Comparison of ENCODE assay signal across 8 mouse cellular contexts in the genomic region with DNA sequence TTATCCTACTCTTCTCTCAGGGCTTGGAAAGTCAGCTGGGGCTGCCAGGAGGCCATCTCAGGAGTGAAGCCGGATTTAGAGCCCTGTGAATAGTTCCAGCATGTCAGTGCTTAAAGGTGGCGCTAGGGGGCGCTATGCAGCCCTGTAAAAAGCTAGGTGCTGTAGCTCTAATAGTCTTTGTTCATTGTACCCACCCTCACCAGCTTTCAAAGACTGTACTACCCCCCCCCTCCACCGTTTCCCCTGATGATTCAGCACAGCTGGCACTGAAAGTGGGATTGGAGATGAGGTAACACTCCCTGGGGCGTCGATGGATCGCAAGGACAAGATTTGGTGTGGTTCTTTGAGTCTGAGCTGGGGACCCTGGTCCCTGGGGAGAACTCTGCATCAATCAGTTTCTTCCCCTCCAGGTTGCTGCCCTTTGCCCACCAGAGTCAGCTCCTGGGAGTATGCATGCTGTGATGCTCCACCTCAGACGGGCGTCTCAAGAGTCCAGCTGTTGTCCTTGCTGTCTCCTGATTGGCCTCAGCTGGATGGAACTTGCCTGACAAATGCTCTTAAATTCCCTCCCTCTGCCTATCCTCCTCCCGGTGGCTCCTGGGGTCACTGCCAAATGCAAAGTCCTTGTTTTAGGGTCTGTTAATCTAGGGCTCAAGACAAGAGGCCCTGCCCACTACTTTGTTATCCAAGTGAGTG. TPM values are rescaled to one million over a fixed set of nuclear protein-coding genes. Genes with fewer than 3 reads are reported as not detected.
DNase-seq lines count a peak whose midpoint lies in the region; ATAC-seq and TF ChIP-seq lines count a peak whose summit lies in the region.

No protein-coding gene starts in this region.

- 0 out of 2 replicates have a peak, but pooled peaks cover 4% of the 10 kb centered on the region for H3K36me3 ChIP-seq in lung, embryonic 14.5 days (ENCODE audit: insufficient read depth)
- H3K36me3 ChIP-seq in neural tube, embryonic 14.5 days (ENCODE audit: control insufficient read depth, insufficient read depth, low read length) = no peaks in the 10 kb centered on the region

- no peaks in the 10 kb centered on the region for H3K9me3 ChIP-seq in lung, embryonic 14.5 days (ENCODE audit: low read depth, low read length)
- no peaks in the 10 kb centered on the region for H3K9me3 ChIP-seq in neural tube, embryonic 14.5 days (ENCODE audit: control insufficient read depth, low read length)

- no peak overlapping the region for H3K9ac ChIP-seq in lung, embryonic 14.5 days
- H3K9ac ChIP-seq in neural tube, embryonic 14.5 days (replicated peaks; ENCODE audit: low read depth, low read length) = no peak overlapping the region

- H3K27me3 ChIP-seq in lung, embryonic 14.5 days (ENCODE audit: insufficient read depth, low read length) = no peaks in the 10 kb centered on the region
- H3K27me3 ChIP-seq in neural tube, embryonic 14.5 days (ENCODE audit: control insufficient read depth, insufficient read depth, low read length) = no peaks in the 10 kb centered on the region

- DNase-seq in left cerebral cortex, postnatal 14 days (ENCODE audit: low spot score in 2 of 2) = peak; percentile 61 to 81
- no peak for DNase-seq in left cerebral cortex, postnatal 36 days (ENCODE audit: low spot score in 2 of 2)
- peak; percentile 72 for DNase-seq in Muller cell, postnatal 12 days (ENCODE audit: inconsistent ontology term)
- peak; percentile 85 for DNase-seq in lung, embryonic 14.5 days
- DNase-seq in spleen, postnatal 14 days (ENCODE audit: low spot score in 2 of 2) = no peak

- H3K4me3 ChIP-seq in cortical plate, adult 2 months (ENCODE audit: insufficient read depth, low read length) = no peak overlapping the region
- H3K4me3 ChIP-seq in lung, embryonic 14.5 days (ENCODE audit: low read depth, low read length) = no peak overlapping the region
- no peak overlapping the region for H3K4me3 ChIP-seq in neural tube, embryonic 14.5 days (ENCODE audit: low read depth, low read length)

- intact Hi-C loops in left cerebral cortex, postnatal 14 days (cut with DNase I) = loop anchor here (5.0 kb wide), 1 partner anchor 133 kb away; no protein-coding TSS in a partner anchor
- intact Hi-C loops in left cerebral cortex, postnatal 36 days (cut with DNase I) = no loop called here

- no peak for TF ChIP-seq POLR2A in cortical plate, adult 2 months (IDR thresholded peaks at IDR 0.05; ENCODE audit: extremely low read depth, insufficient read depth, low read length)

- TF ChIP-seq CTCF in cortical plate, adult 2 months (IDR thresholded peaks at IDR 0.05; ENCODE audit: extremely low read depth, insufficient read depth, low read length) = peak; percentile 79
- peak; percentile 80 for TF ChIP-seq CTCF in lung, embryonic 14.5 days (IDR thresholded peaks at IDR 0.05; ENCODE audit: low read depth)

- H3K4me1 ChIP-seq in cortical plate, adult 2 months (ENCODE audit: control insufficient read depth, insufficient read depth, low read length) = no peaks in the 10 kb centered on the region
- H3K4me1 ChIP-seq in lung, embryonic 14.5 days (ENCODE audit: insufficient read depth) = peaks cover 4% of the 10 kb centered on the region; the same call in 1 of the 2 replicates
- H3K4me1 ChIP-seq in neural tube, embryonic 14.5 days (ENCODE audit: control insufficient read depth, insufficient read depth, low read length) = peaks cover 11% of the 10 kb centered on the region

- peak; percentile 61 to 62; a peak in 3 of 4 replicates for ATAC-seq in hematopoietic stem cell, adult 5-6 weeks (replicated peaks in 1 of 2; ENCODE audit: insufficient read depth in 1 of 2, low FRiP score in 2 of 2, low TSS enrichment in 1 of 2, low read depth in 1 of 2, poor library complexity in 2 of 2, severe bottlenecking in 2 of 2)
- ATAC-seq in lung, embryonic 14.5 days (ENCODE audit: insufficient read depth) = peak; percentile 54; the same call in 1 of the 2 replicates
- ATAC-seq in neural tube, embryonic 14.5 days (ENCODE audit: low read depth) = peak; percentile 28; the same call in 1 of the 2 replicates

- no peak overlapping the region for H3K4me2 ChIP-seq in lung, embryonic 14.5 days
- no peak overlapping the region for H3K4me2 ChIP-seq in neural tube, embryonic 14.5 days (ENCODE audit: low read depth, low read length)

- no peak overlapping the region for H3K27ac ChIP-seq in cortical plate, adult 2 months (ENCODE audit: insufficient read depth, low read length)
- H3K27ac ChIP-seq in lung, embryonic 14.5 days (ENCODE audit: low read depth) = peak overlapping the region; percentile 64; the same call in 1 of the 2 replicates
- H3K27ac ChIP-seq in neural tube, embryonic 14.5 days (ENCODE audit: low read depth, low read length) = no peak overlapping the region

- WGBS in lung, embryonic 14.5 days = 21% methylated on average over 10 of the region's 10 CpGs
- WGBS in neural tube, embryonic 14.5 days = 14% methylated on average over 10 of the region's 10 CpGs

RNA-seq across cellular contexts. Expression of gene D630003M21Rik, which starts 33.9 kb away (rescaled TPM):
- total RNA-seq in left cerebral cortex, postnatal 14 days (2021) = 1 to 10 TPM; 3.8 to 4.8 TPM
- total RNA-seq in left cerebral cortex, postnatal 36 days (2021) = 1 to 10 TPM; 3.5 TPM
- 3.9 and 4.3 TPM in 2 replicates for polyA plus RNA-seq in cortical plate, adult 2 months (2012; rRNA removed)
- total RNA-seq in hematopoietic stem cell, adult 5-6 weeks (2017) = not detected in 2 replicates
- 6.4 and 9.1 TPM in 2 replicates for polyA plus RNA-seq in lung, embryonic 14.5 days (2014; fragmentation: Nextera tagmentation; extraction: Ambion mirVana)
- polyA plus RNA-seq in neural tube, embryonic 14.5 days (2014; fragmentation: Nextera tagmentation; extraction: Ambion mirVana) = 0.94 and 1.8 TPM in 2 replicates

RNA-seq across cellular contexts. Expression of gene Tgm2, which starts 48.9 kb away (rescaled TPM):
- total RNA-seq in left cerebral cortex, postnatal 14 days (2021) = 1 to 10 TPM; 7.1 to 8.3 TPM
- 10 to 100 TPM; 11.2 to 11.5 TPM for total RNA-seq in left cerebral cortex, postnatal 36 days (2021)
- polyA plus RNA-seq in cortical plate, adult 2 months (2012; rRNA removed) = 10.5 and 13.3 TPM in 2 replicates
- 17.9 and 19.4 TPM in 2 replicates for total RNA-seq in hematopoietic stem cell, adult 5-6 weeks (2017)
- 40.8 and 41.7 TPM in 2 replicates for polyA plus RNA-seq in lung, embryonic 14.5 days (2014; fragmentation: Nextera tagmentation; extraction: Ambion mirVana)
- polyA plus RNA-seq in neural tube, embryonic 14.5 days (2014; fragmentation: Nextera tagmentation; extraction: Ambion mirVana) = 1.7 and 7.0 TPM in 2 replicates

Comparison
In these comparisons a context has a peak if more than half of its experiments do, and no peak if none do; other contexts are left out.
1. DNase-seq: peak in left cerebral cortex, postnatal 14 days (2 of 2), Muller cell, postnatal 12 days (single experiment) and lung, embryonic 14.5 days (single experiment); none in left cerebral cortex, postnatal 36 days (0 of 2) and spleen, postnatal 14 days (0 of 2).
2. Peak in every context shown above with its lines, with median percentiles within 50 percentile points of each other: ATAC-seq.